Mouse (Mus musculus) naive thymus-derived CD4-positive, alpha-beta T cell, adult 2 months (primary cell): ENCODE data around the gene Iscu.

ENCODE experiments used
- DNase-seq: peaks from one replicate; pipeline ENCODE4 v3.0.0-alpha.2; 2011; ENCODE audit warnings: low read depth

The Iscu gene

DNA sequence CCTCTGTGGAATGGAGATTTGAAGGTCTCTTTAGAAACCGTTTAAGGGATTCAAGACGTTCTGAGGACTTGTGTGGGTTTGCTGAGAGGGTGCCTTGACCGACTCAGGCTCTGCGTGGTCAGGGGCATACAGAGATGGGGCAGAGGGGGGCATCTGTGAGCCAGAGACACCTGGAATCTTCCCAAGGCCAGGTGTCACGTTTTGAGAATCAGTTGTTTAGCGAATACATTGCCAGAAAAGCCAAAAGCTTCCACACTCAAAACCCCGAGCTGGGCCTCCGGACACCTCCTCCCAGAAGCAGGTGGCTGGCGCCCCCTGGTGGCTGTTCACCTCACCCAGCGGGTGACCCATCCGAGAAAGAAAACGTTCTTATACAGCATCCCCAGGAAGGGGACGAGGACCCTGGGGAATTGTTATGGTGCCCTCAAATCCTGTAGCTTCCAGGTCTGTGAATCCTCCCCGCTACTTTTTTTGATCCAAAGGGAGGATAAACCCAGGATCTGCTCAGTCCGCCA lies 43.1 kb downstream of the Iscu start:
- DNase-seq: peak; percentile 89

DNA sequence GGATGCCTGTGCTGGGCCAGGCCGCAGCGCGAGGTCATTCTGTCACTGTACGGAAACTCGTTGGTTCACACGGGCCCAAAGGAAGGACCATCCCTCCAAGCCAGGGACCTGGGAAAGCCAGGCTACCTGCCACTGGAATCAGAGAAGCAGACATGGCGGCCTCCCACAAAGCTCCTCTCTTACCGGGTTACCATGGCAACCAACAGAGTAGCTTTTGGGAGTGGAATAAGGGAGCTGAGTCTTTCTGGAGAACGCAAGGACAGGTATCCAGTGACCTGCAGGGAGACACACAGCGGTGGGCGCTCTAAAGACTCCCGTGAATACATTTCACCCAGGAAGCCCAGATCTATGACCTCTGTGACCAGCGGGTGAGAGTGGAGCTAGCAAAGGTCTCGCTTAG lies 46.0 kb downstream of the Iscu start:
- DNase-seq: no peak

DNA sequence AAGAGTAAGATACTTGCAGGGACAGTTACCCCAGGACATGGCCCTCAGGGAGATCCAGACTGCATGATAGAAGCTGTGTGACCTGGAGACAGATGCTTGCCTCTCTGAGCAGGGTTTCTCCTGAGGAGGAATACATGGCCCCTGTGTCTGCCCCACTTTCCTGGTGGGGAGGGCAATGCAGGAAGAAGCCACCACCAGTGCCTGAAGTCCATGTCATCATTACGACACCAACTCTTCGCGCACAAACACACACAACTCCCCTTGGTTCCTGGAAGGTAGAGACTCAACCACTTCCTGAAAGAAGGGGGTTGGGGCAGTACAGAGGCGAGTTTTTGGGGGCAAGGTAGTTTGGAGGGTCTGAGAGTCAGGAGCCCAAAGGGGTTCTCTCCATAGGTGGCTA lies 51.7 kb downstream of the Iscu start:
- DNase-seq: peak; percentile 73

DNA sequence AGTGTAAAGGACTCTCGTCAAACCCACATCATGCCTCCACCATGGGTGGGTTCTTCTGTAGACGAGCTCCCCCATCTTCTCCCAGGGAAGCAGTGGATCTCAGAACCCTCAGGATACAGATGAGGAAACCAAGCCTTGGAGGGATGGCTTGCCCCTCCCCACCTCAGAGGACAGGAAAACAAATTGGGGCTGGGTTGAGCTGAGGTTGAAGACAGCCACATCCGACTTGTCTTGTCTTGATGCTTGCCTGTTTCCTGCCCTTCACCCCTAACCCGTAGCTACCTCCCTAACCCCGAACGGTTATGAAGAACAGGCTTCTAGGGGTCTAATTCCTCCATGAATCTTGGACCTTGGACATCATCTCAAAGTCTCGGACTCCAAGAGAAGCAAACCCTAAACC lies 53.0 kb downstream of the Iscu start:
- DNase-seq: peak; percentile 79

DNA sequence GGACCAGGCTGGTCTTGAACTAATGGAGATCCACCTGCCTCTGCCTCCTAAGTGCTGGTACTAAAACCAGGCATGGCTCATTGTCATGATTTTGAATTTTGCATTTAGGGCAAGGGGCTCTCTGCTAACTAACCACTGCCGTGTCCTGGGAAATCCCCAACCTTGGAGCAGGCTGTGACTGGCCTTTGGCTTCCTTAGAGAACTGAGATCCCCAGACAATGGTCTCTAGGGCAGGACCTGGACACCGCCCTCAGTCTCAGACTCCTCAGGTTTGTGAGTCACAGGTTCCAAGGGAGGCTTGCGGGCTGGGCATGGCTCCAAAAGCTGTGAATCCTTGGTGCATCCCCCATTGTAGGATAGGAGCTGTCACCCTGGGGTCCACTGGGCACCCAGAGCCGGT lies 54.1 kb downstream of the Iscu start:
- DNase-seq: no peak
